Mouse (Mus musculus): ENCODE data around the gene Nmd3. TPM values are rescaled to one million over a fixed set of nuclear protein-coding genes. Genes with fewer than 3 reads are reported as not detected.

The Nmd3 gene
- polyA plus RNA-seq, 1 experiment from 2014 or later: 107 TPM

GRCm38 (mm10) chr3:69755968-69756367, 34.2 kb downstream of the Nmd3 start:
- WGBS: 75% methylated on average over 3 of the region's 3 CpGs
- Histone ChIP-seq H3K27ac (replicated peaks; ENCODE audit: low read depth, low read length) (no peak overlapping the region), H3K27me3 (ENCODE audit: control insufficient read depth, insufficient read depth, low read length) (no peaks in the 10 kb centered on the region), H3K9ac (replicated peaks; ENCODE audit: low read length) (no peak overlapping the region), H3K36me3 (ENCODE audit: control insufficient read depth, insufficient read depth, low read length) (peaks cover 39% of the 10 kb centered on the region), H3K4me2 (ENCODE audit: low read length) (no peak overlapping the region), H3K9me3 (ENCODE audit: control insufficient read depth, low read length) (no peaks in the 10 kb centered on the region), H3K4me3 (replicated peaks; ENCODE audit: low read depth, low read length) (no peak overlapping the region), H3K4me1 (ENCODE audit: control insufficient read depth, insufficient read depth, low read length) (no peaks in the 10 kb centered on the region)
- ATAC-seq (ENCODE audit: low FRiP score, low TSS enrichment): no peak
- no peak for DNase-seq

DNA sequence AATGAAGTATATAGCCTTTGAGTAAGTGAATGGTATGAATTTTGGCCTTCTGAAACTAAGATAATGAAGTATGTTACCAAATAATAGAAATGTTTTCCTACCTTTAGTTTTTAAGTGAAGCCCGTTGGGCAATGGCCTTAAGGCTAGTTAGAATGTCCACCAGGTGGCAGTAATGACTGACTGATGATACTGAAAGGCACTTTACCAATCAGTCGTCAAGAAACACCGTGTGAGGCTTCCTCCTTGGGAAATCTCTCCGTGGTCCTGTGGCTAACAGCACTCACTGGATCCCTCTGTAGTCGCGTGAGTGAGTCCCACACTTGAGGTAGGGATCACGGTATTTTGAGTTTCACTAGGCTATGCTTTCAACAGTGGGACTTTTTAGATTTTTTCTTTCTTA, 34.7 kb downstream of the Nmd3 start:
- no peak for ATAC-seq (ENCODE audit: low FRiP score, low TSS enrichment)
- Histone ChIP-seq H3K27me3 (ENCODE audit: control insufficient read depth, insufficient read depth, low read length) (no peaks in the 10 kb centered on the region), H3K36me3 (ENCODE audit: control insufficient read depth, insufficient read depth, low read length) (peaks cover 34% of the 10 kb centered on the region)

DNA sequence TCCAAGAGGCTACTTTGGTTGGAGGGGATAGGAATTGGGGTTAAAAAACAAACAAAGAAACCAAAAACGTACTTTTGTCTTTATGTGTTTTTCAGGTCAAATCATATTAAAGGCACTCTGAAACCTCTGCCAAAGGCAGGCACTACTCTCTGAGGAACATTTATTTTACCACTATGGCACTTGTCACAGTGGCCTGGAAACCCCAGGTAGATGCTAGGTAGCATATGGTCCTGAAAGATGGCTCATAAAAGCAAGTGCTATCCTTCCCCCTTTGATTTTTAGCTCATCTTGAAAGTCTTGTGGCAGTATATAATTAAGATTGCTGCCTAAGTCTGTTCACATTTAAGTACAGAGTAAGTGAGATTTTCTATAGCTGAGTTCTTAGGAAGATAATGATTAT, 35.7 kb downstream of the Nmd3 start:
- Histone ChIP-seq H3K4me1 (ENCODE audit: control insufficient read depth, insufficient read depth, low read length) (no peaks in the 10 kb centered on the region), H3K9me3 (ENCODE audit: control insufficient read depth, low read length) (no peaks in the 10 kb centered on the region), H3K4me2 (ENCODE audit: low read length) (no peak overlapping the region), H3K9ac (replicated peaks; ENCODE audit: low read length) (no peak overlapping the region), H3K27me3 (ENCODE audit: control insufficient read depth, insufficient read depth, low read length) (no peaks in the 10 kb centered on the region), H3K36me3 (ENCODE audit: control insufficient read depth, insufficient read depth, low read length) (peaks cover 38% of the 10 kb centered on the region), H3K27ac (replicated peaks; ENCODE audit: low read depth, low read length) (no peak overlapping the region), H3K4me3 (replicated peaks; ENCODE audit: low read depth, low read length) (no peak overlapping the region)
- 90% methylated on average over 1 of the region's 1 CpGs for WGBS
- DNase-seq (no peak), ATAC-seq (ENCODE audit: low FRiP score, low TSS enrichment) (no peak)

More for the DNA sequence above, 34.7 kb downstream of the Nmd3 start:
- peak; percentile 93 for DNase-seq
- Histone ChIP-seq H3K4me2 (ENCODE audit: low read length) (no peak overlapping the region), H3K27ac (replicated peaks; ENCODE audit: low read depth, low read length) (no peak overlapping the region), H3K4me3 (replicated peaks; ENCODE audit: low read depth, low read length) (no peak overlapping the region), H3K9ac (replicated peaks; ENCODE audit: low read length) (no peak overlapping the region), H3K9me3 (ENCODE audit: control insufficient read depth, low read length) (no peaks in the 10 kb centered on the region), H3K4me1 (ENCODE audit: control insufficient read depth, insufficient read depth, low read length) (no peaks in the 10 kb centered on the region)
- 29% methylated on average over 7 of the region's 7 CpGs for WGBS

- no peak for DNase-seq
- no peak overlapping the region for H3K27ac ChIP-seq (replicated peaks; ENCODE audit: low read depth, low read length)
These were observed 38.3 kb downstream of the Nmd3 start for GRCm38 (mm10) chr3:69760081-69760480.

GRCm38 (mm10) chr3:69761195-69761594, 39.4 kb downstream of the Nmd3 start:
- no peaks in the 10 kb centered on the region for H3K9me3 ChIP-seq (ENCODE audit: control insufficient read depth, low read length)
- 86% methylated on average over 4 of the region's 4 CpGs for WGBS
- H3K36me3 ChIP-seq (ENCODE audit: control insufficient read depth, insufficient read depth, low read length): peaks cover 26% of the 10 kb centered on the region
- H3K9ac ChIP-seq (replicated peaks; ENCODE audit: low read length): no peak overlapping the region
- H3K27ac ChIP-seq (replicated peaks; ENCODE audit: low read depth, low read length): no peak overlapping the region
- no peak overlapping the region for H3K4me2 ChIP-seq (ENCODE audit: low read length)
- ATAC-seq (ENCODE audit: low FRiP score, low TSS enrichment) (no peak), DNase-seq (no peak)
- H3K4me3 ChIP-seq (replicated peaks; ENCODE audit: low read depth, low read length): no peak overlapping the region
- H3K27me3 ChIP-seq (ENCODE audit: control insufficient read depth, insufficient read depth, low read length): no peaks in the 10 kb centered on the region
- no peaks in the 10 kb centered on the region for H3K4me1 ChIP-seq (ENCODE audit: control insufficient read depth, insufficient read depth, low read length)

More at GRCm38 (mm10) chr3:69760081-69760480, 38.3 kb downstream of the Nmd3 start:
- Histone ChIP-seq H3K9me3 (ENCODE audit: control insufficient read depth, low read length) (no peaks in the 10 kb centered on the region), H3K4me1 (ENCODE audit: control insufficient read depth, insufficient read depth, low read length) (no peaks in the 10 kb centered on the region), H3K9ac (replicated peaks; ENCODE audit: low read length) (no peak overlapping the region), H3K27me3 (ENCODE audit: control insufficient read depth, insufficient read depth, low read length) (no peaks in the 10 kb centered on the region), H3K4me2 (ENCODE audit: low read length) (no peak overlapping the region), H3K36me3 (ENCODE audit: control insufficient read depth, insufficient read depth, low read length) (peaks cover 22% of the 10 kb centered on the region), H3K4me3 (replicated peaks; ENCODE audit: low read depth, low read length) (no peak overlapping the region)
- WGBS: 91% methylated on average over 6 of the region's 6 CpGs
- ATAC-seq (ENCODE audit: low FRiP score, low TSS enrichment): no peak

- no peak overlapping the region for H3K9ac ChIP-seq (replicated peaks; ENCODE audit: low read length)
- no peak overlapping the region for H3K27ac ChIP-seq (replicated peaks; ENCODE audit: low read depth, low read length)
- no peaks in the 10 kb centered on the region for H3K4me1 ChIP-seq (ENCODE audit: control insufficient read depth, insufficient read depth, low read length)
- peaks cover 22% of the 10 kb centered on the region for H3K36me3 ChIP-seq (ENCODE audit: control insufficient read depth, insufficient read depth, low read length)
- H3K27me3 ChIP-seq (ENCODE audit: control insufficient read depth, insufficient read depth, low read length): no peaks in the 10 kb centered on the region
- no peak overlapping the region for H3K4me3 ChIP-seq (replicated peaks; ENCODE audit: low read depth, low read length)
- no peak overlapping the region for H3K4me2 ChIP-seq (ENCODE audit: low read length)
- H3K9me3 ChIP-seq (ENCODE audit: control insufficient read depth, low read length): no peaks in the 10 kb centered on the region
- WGBS: 88% methylated on average over 6 of the region's 6 CpGs
- ATAC-seq (ENCODE audit: low FRiP score, low TSS enrichment) (no peak), DNase-seq (no peak)
These were observed 41.1 kb downstream of the Nmd3 start for GRCm38 (mm10) chr3:69762838-69763368.

DNA sequence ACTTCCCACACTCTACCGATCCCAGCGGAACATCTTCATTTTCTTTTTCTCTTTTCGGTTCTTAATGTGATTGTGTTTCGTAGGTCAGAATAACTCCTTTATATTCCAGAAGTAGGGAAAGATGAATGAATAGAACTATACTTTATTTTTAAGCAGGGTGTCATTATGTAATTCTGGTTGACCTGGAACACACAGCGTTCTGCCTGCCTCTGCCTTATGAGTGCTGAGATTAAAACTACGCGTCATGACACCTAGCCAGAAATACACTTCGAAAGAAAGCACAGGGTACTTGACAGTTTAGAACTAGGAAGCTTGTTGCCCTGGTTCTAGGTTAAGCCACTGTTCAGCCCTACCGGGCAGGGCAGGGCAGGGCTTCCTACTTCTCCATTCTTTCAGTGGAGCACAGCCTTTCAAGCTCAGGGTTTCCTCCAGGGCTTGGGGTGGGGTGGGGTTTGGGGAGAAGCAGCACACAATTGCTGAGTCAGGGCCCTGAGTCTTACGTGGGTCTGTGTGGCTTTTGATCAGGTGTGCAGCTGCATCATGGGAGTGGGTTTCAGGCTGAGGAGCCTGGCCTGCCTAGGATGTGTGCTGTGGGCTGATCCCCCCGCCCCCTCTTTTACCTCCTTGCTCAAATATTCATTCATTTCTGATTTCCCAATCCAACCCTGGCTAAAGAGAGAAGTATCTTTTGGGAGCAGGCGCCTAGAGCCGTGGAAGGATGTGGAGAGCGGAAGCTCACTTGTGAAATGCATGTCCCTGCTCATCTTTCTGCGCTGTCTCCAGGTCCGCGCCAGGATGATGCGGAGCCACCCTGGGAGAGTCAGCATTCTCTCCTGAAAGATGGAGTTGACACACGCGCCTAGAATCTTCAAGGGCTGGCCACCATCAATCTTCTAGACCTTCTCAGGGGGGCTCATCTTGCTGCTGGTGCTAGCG, 42.1 kb downstream of the Nmd3 start:
- Histone ChIP-seq H3K9ac (replicated peaks; ENCODE audit: low read length) (no peak overlapping the region), H3K9me3 (ENCODE audit: control insufficient read depth, low read length) (no peaks in the 10 kb centered on the region), H3K4me3 (replicated peaks; ENCODE audit: low read depth, low read length) (no peak overlapping the region), H3K36me3 (ENCODE audit: control insufficient read depth, insufficient read depth, low read length) (peaks cover 15% of the 10 kb centered on the region), H3K4me1 (ENCODE audit: control insufficient read depth, insufficient read depth, low read length) (no peaks in the 10 kb centered on the region), H3K27ac (replicated peaks; ENCODE audit: low read depth, low read length) (no peak overlapping the region), H3K4me2 (ENCODE audit: low read length) (no peak overlapping the region), H3K27me3 (ENCODE audit: control insufficient read depth, insufficient read depth, low read length) (no peaks in the 10 kb centered on the region)
- no peak for DNase-seq
- 92% methylated on average over 21 of the region's 21 CpGs for WGBS
- ATAC-seq (ENCODE audit: low FRiP score, low TSS enrichment): no peak

DNA sequence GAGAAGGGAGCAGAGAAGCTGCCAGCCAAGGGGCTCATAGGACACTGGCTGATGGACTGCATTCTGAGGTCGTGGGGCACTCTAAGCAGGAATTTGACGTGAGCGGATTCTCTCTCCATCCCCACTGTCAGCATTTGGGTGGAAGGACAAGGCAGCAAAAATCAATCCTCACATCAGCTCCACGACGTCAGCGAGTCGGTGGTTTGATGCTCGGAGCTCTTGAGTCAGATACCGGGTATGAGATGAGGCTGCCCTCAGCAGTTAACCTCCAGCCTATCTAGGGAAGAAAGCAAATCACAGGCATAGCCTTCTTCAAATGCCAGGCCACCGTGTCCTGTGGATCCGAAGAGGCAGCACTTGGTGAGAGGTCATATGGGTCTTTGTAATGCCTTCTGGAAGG, 43.4 kb downstream of the Nmd3 start:
- WGBS: 96% methylated on average over 11 of the region's 11 CpGs
- Histone ChIP-seq H3K9ac (replicated peaks; ENCODE audit: low read length) (no peak overlapping the region), H3K4me1 (ENCODE audit: control insufficient read depth, insufficient read depth, low read length) (no peaks in the 10 kb centered on the region), H3K4me3 (replicated peaks; ENCODE audit: low read depth, low read length) (no peak overlapping the region), H3K4me2 (ENCODE audit: low read length) (no peak overlapping the region), H3K27ac (replicated peaks; ENCODE audit: low read depth, low read length) (no peak overlapping the region), H3K36me3 (ENCODE audit: control insufficient read depth, insufficient read depth, low read length) (peaks cover 14% of the 10 kb centered on the region), H3K9me3 (ENCODE audit: control insufficient read depth, low read length) (no peaks in the 10 kb centered on the region), H3K27me3 (ENCODE audit: control insufficient read depth, insufficient read depth, low read length) (no peaks in the 10 kb centered on the region)
- DNase-seq (no peak), ATAC-seq (ENCODE audit: low FRiP score, low TSS enrichment) (no peak)

DNA sequence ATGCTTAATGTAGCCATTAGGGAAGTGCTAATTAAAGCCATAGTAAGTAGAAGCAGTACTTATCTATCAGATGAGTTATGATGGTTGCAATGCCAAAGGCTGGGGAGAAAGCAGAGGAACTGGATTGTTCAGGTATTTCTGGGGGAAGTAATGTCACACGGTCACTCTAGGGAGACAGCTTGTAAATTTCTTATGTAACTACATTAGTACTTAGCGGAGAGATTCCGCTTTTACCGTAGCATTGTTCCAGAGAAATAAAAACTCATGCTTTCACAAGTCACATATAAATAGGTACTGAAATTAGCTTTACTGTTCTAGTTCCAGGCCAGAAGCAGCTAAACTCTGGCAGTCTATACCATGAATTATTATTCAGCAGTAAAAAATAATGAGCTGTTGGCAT, 47.4 kb downstream of the Nmd3 start:
- Histone ChIP-seq H3K9me3 (ENCODE audit: control insufficient read depth, low read length) (no peaks in the 10 kb centered on the region), H3K4me3 (replicated peaks; ENCODE audit: low read depth, low read length) (no peak overlapping the region), H3K4me1 (ENCODE audit: control insufficient read depth, insufficient read depth, low read length) (no peaks in the 10 kb centered on the region), H3K4me2 (ENCODE audit: low read length) (no peak overlapping the region), H3K9ac (replicated peaks; ENCODE audit: low read length) (no peak overlapping the region), H3K27ac (replicated peaks; ENCODE audit: low read depth, low read length) (no peak overlapping the region), H3K27me3 (ENCODE audit: control insufficient read depth, insufficient read depth, low read length) (no peaks in the 10 kb centered on the region), H3K36me3 (ENCODE audit: control insufficient read depth, insufficient read depth, low read length) (peaks cover 10% of the 10 kb centered on the region)
- ATAC-seq (ENCODE audit: low FRiP score, low TSS enrichment): no peak
- WGBS: 94% methylated on average over 4 of the region's 4 CpGs
- no peak for DNase-seq
